Mouse (Mus musculus) layer of hippocampus, postnatal 14 days (tissue): ENCODE results near the gene Tmem42. TPM values are rescaled to one million over a fixed set of nuclear protein-coding genes. Genes with fewer than 3 reads are reported as not detected.

Source experiments
- DNase-seq, 2 experiments: peaks; one replicate each; pipeline ENCODE4 v3.0.0; 2021 to 2022; ENCODE audit warnings: low spot score in 2 of 2, mixed read lengths in 1 of 2
- long read RNA-seq, 2 experiments: library from polyadenylated mRNA; stranded (forward); transcript quantifications; one replicate each; pipeline ENCODE4 v2.0.0; 2021
- total RNA-seq, 2 experiments: library from RNA; stranded (reverse); gene quantifications; 2 replicates each; pipeline ENCODE4 v1.2.3; 2021

Gene Tmem42
- total RNA-seq, result 10 to 100 TPM; 27.3 to 36.0 TPM
- long read RNA-seq, experiment 1, transcript Tmem42-201 (3 exons, 1,041 nt), result major isoform, 24 of 28 reads
- long read RNA-seq, experiment 1, partial matches to known transcripts, result 0 of 28 reads
- long read RNA-seq, experiment 1, other reads (novel, unspliced or antisense), result 4 of 28 reads
- long read RNA-seq, experiment 2, transcript Tmem42-201 (3 exons, 1,041 nt), result major isoform, 50 of 57 reads
- long read RNA-seq, experiment 2, partial matches to known transcripts, result 1 of 57 reads
- long read RNA-seq, experiment 2, other reads (novel, unspliced or antisense), result 5 of 57 reads

GRCm38 (mm10) chr9:123020995-123021631 lies at the start of gene Tmem42:
TSS of gene Tmem42 (plus strand) at chr9:123021326.
- DNase-seq, result peak; percentile 87 to 88

- no peak for DNase-seq
Measured at GRCm38 (mm10) chr9:122998406-122999192, 22.5 kb upstream of the Tmem42 start.

GRCm38 (mm10) chr9:122999193-122999586 lies 21.9 kb upstream of the Tmem42 start:
- DNase-seq, result no peak

GRCm38 (mm10) chr9:123004718-123005117 lies 16.4 kb upstream of the Tmem42 start:
- no peak for DNase-seq

GRCm38 (mm10) chr9:123006071-123006470 lies 15.1 kb upstream of the Tmem42 start:
- no peak for DNase-seq

GRCm38 (mm10) chr9:123021636-123022379 lies 682 bp downstream of the Tmem42 start:
- DNase-seq, result peak; percentile 23 to 26

- no peak for DNase-seq
Measured at GRCm38 (mm10) chr9:123024201-123024600, 3.1 kb downstream of the Tmem42 start.

- no peak for DNase-seq
Measured at GRCm38 (mm10) chr9:123031496-123032246, 10.5 kb downstream of the Tmem42 start.

GRCm38 (mm10) chr9:123034426-123034825 lies 13.3 kb downstream of the Tmem42 start, which contains the start of gene Tgm4:
TSS of gene Tgm4 (plus strand) at chr9:123034726.
- no peak for DNase-seq

GRCm38 (mm10) chr9:123047665-123048064 lies 26.5 kb downstream of the Tmem42 start:
- no peak for DNase-seq

GRCm38 (mm10) chr9:123058724-123059292 lies 37.7 kb downstream of the Tmem42 start:
- DNase-seq, result no peak

- no peak for DNase-seq
Measured at GRCm38 (mm10) chr9:123060172-123060571, 39.0 kb downstream of the Tmem42 start.

Other genes starting within 250 kb of the Tmem42 start
- 10 to 100 TPM; 16.2 to 16.7 TPM for gene Tcaim, start 215.8 kb upstream of the Tmem42 start, total RNA-seq
- gene Gm35549, start 177.3 kb upstream of the Tmem42 start, total RNA-seq, result not detected
- 100 to 1,000 TPM; 155 to 177 TPM for gene Zfp445, start 155.3 kb upstream of the Tmem42 start, total RNA-seq
- 1 to 10 TPM; 5.3 to 6.8 TPM for gene Zkscan7, start 135.6 kb upstream of the Tmem42 start, total RNA-seq
- 1 to 10 TPM; 6.8 to 9.1 TPM for gene Zfp105, start 98.3 kb upstream of the Tmem42 start, total RNA-seq
- 10 to 100 TPM; 20.0 to 21.8 TPM for gene 1110059G10Rik, start 70.3 kb upstream of the Tmem42 start, total RNA-seq
- 1 to 10 TPM; 1.6 to 2.6 TPM for gene Kif15, start 70.3 kb upstream of the Tmem42 start, total RNA-seq
- gene Tgm4, start 13.4 kb downstream of the Tmem42 start, total RNA-seq, result 1 to 10 TPM; 1.2 to 1.7 TPM
- gene Zdhhc3, start 91.9 kb downstream of the Tmem42 start, total RNA-seq, result 10 to 100 TPM; 71.2 to 72.7 TPM
- gene Exosc7, start 91.9 kb downstream of the Tmem42 start, total RNA-seq, result 10 to 100 TPM; 35.8 to 38.0 TPM
- 1 to 10 TPM; 4.1 to 6.7 TPM for gene Clec3b, start 129.6 kb downstream of the Tmem42 start, total RNA-seq
- gene Cdcp1, start 194.7 kb downstream of the Tmem42 start, total RNA-seq, result not detected
- gene Tmem158, start 239.4 kb downstream of the Tmem42 start, total RNA-seq, result 10 to 100 TPM; 43.5 to 46.6 TPM